Mouse (Mus musculus) heart, postnatal 0 days (tissue): ENCODE results near the gene Gm20498. TPM values are rescaled to one million over a fixed set of nuclear protein-coding genes. Genes with fewer than 3 reads are reported as not detected.
A peak's percentile ranks its signal among the peaks of the same experiment; 100 is the strongest.

Source experiments
- ATAC-seq: fragments of 200-750 bp; cut with Nextera tagmentation; 2 replicates; pipeline ENCODE4 v1.8.0; 2017; ENCODE audit warnings: low read depth, moderate number of reproducible peaks, moderate library complexity; ENCODE audit not compliant: insufficient read depth
- DNase-seq: peaks from one replicate; pipeline ENCODE4 v3.0.0-alpha.2; 2016; ENCODE audit warnings: low spot score
- H3K27ac ChIP-seq: fragments of 300-500 bp; sonication (generic); 2 replicates; pipeline ENCODE4 v1.5.1; 2014; ENCODE audit warnings: low read depth, mild to moderate bottlenecking
- H3K27me3 ChIP-seq: fragments of 300-500 bp; sonication (generic); 2 replicates; pipeline ENCODE4 v1.6.1; 2014; ENCODE audit warnings: low read length, mixed read lengths; ENCODE audit not compliant: control insufficient read depth, insufficient read depth
- H3K36me3 ChIP-seq: fragments of 300-500 bp; sonication (generic); replicated peaks from 2 replicates; pipeline ENCODE4 v1.6.1; 2014; ENCODE audit warnings: low read length, mixed read lengths; ENCODE audit not compliant: control insufficient read depth, insufficient read depth
- H3K4me1 ChIP-seq: fragments of 300-500 bp; sonication (generic); 2 replicates; pipeline ENCODE4 v1.6.1; 2014; ENCODE audit warnings: antibody characterized with exemption; ENCODE audit not compliant: control insufficient read depth, insufficient read depth
- H3K4me2 ChIP-seq: fragments of 300-500 bp; sonication (generic); 2 replicates; pipeline ENCODE4 v1.6.1; 2014; ENCODE audit warnings: low read depth, mild to moderate bottlenecking, low read length, moderate library complexity
- H3K4me3 ChIP-seq: fragments of 300-500 bp; sonication (generic); 2 replicates; pipeline ENCODE4 v1.5.1; 2014; ENCODE audit warnings: low read depth, low read length
- H3K9ac ChIP-seq: fragments of 300-500 bp; sonication (generic); replicated peaks from 2 replicates; pipeline ENCODE4 v1.6.1; 2014; ENCODE audit warnings: low read depth, low read length, mixed read lengths
- H3K9me3 ChIP-seq: fragments of 300-500 bp; sonication (generic); replicated peaks from 2 replicates; pipeline ENCODE4 v1.6.1; 2016; ENCODE audit warnings: low read length; ENCODE audit not compliant: control insufficient read depth
- CTCF ChIP-seq: IDR thresholded peaks from 2 replicates; pipeline ENCODE4 v1.5.1; 2016; ENCODE audit warnings: antibody characterized with exemption, control low read depth, low read depth
- EP300 ChIP-seq: IDR thresholded peaks from 2 replicates; pipeline ENCODE4 v1.6.1; 2016; ENCODE audit warnings: antibody characterized with exemption, low read depth
- WGBS: fragments of 180-500 bp; shearing (Covaris S2); extraction: QIAGEN DNeasy Blood & Tissue Kit; methylation state at CpG from one replicate; pipeline ENCODE4 v1.1.7; 2014; 5-methylcytosine and 5-hydroxymethylcytosine counted together
- polyA plus RNA-seq: library from polyadenylated mRNA; unstranded; fragments of >200 nt; fragmentation: Nextera tagmentation; extraction: Ambion mirVana; gene quantifications from 2 replicates; pipeline ENCODE4 v1.2.1, GENCODE M21; 2015
- total RNA-seq: library from RNA; depleted of rRNA; stranded (reverse); fragments of >200 nt; gene quantifications from 2 replicates; pipeline ENCODE4 v1.2.3, GENCODE M21; 2014; ENCODE audit warnings: low replicate concordance; rRNA removed

Gm20498 gene
- total RNA-seq = 43.6 and 46.5 TPM in 2 replicates
- 25.4 and 27.8 TPM in 2 replicates for polyA plus RNA-seq

DNA sequence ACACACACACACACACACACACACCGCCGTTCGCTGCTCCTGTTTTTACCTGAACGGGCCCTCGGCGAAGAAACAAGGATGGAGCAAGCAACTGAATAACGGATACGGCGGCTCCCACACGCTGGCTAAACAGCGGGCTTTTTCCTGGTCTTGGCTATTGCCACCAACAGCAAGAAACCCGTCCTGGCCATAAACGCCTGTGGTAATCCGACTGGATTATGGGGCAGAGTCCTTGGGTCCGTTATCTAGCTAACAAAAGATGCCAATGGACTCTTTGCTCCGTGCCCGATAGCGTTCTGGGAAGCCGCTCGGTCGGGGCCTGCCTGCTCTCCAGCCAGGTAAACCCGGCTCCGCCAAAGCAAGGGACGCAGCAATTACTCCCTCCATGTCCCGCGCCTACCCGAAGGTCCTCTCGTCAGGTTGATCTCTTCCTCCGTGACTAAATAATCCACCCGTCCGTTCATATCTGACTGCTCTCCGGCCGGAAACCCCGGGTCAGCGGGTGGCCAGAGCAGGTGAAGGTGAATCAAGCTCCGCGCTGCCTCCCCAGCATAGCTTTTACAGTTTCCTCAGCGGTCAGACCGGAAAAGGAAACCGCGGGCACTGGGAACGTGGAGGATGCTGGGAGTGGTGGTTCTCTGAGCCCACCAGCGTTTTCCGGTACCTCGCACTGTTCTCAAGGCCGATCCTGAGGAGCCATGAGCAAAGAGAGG, at the start of gene Gm20498, which contains the start of gene Synj2bp:
Gene Gm20498, minus strand, starts transcription at position 590 of the 713 bp plus-strand sequence.
Gene Synj2bp, minus strand, starts transcription at position 596 of the 713 bp plus-strand sequence.
- peak within 1 kb of the TSS; percentile 82 for H3K9ac ChIP-seq
- peak; percentile 93 for ATAC-seq
- no peaks in the 10 kb centered on the region; the same call in 1 of the 2 replicates for H3K4me1 ChIP-seq
- peak within 1 kb of the TSS; percentile 73 for H3K27ac ChIP-seq
- no peaks in the 10 kb centered on the region for H3K36me3 ChIP-seq
- TF ChIP-seq EP300 = no peak
- TF ChIP-seq CTCF = no peak
- H3K27me3 ChIP-seq = no peaks in the 10 kb centered on the region
- WGBS = under 1% methylated on average over 46 of the region's 46 CpGs
- H3K9me3 ChIP-seq = no peaks in the 10 kb centered on the region
- DNase-seq = peak; percentile 87
- H3K4me2 ChIP-seq = peak within 1 kb of the TSS; percentile 71
- H3K4me3 ChIP-seq = peak within 1 kb of the TSS; percentile 98

GRCm38 (mm10) chr12:81568374-81568773, 35.7 kb upstream of the Gm20498 start, which contains the start of gene Adam21:
Adam21 (minus strand) TSS chr12:81568474.
- Histone ChIP-seq H3K4me2 (no peak within 1 kb of the TSS), H3K27ac (no peak within 1 kb of the TSS), H3K36me3 (no peaks in the 10 kb centered on the region; the same call in 1 of the 2 replicates), H3K27me3 (no peaks in the 10 kb centered on the region), H3K9ac (no peak within 1 kb of the TSS), H3K4me1 (no peaks in the 10 kb centered on the region), H3K9me3 (no peaks in the 10 kb centered on the region), H3K4me3 (no peak within 1 kb of the TSS)
- WGBS = 90% methylated on average over 1 of the region's 1 CpGs
- no peak for ATAC-seq
- DNase-seq = no peak
- TF ChIP-seq EP300 = no peak
- TF ChIP-seq CTCF = no peak

DNA sequence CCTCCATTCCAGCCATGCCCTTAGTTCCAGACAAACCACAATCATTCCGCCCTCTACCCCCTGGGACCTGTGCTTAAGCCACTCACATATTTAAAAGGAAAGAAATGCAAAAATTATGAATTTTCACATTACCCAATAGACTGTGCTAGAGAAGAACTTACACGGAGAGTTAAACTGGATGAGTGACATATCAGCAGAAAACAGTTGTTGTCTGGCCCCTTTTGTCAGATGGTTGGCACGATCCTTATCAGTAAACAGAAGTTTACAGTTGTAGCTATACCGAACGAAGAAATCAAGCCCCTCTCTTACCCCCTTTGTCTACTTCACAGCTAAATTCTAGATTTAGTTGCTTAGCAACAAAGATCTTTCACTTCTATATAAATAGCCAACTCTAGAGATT, 35.2 kb upstream of the Gm20498 start:
- Histone ChIP-seq H3K4me3 (no peak overlapping the region), H3K36me3 (no peaks in the 10 kb centered on the region; the same call in 1 of the 2 replicates), H3K4me2 (no peak overlapping the region), H3K27ac (no peak overlapping the region), H3K9me3 (no peaks in the 10 kb centered on the region), H3K4me1 (no peaks in the 10 kb centered on the region), H3K27me3 (no peaks in the 10 kb centered on the region), H3K9ac (no peak overlapping the region)
- no peak for DNase-seq
- 84% methylated on average over 5 of the region's 5 CpGs for WGBS
- TF ChIP-seq EP300 (no peak), CTCF (no peak)
- ATAC-seq = no peak

DNA sequence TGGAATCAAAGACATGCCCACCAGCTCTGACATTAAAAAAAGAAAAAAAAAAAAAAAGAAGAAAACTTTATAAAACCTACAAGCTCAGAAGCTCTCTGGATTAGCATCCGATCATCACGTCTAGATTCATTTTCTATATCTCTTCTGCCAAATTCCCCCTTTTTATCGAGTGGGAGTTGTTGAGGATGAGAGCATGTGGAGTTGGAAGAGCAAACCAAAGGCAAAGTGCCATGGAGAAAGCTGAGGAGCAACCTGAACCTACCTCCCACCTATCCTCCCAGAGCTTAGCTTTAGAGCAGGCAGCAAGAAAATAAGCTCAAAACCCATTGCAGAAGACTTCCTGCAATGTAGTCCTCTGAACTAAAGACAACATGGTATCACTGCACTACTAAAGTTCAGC, 31.5 kb upstream of the Gm20498 start:
- Histone ChIP-seq H3K4me3 (no peak overlapping the region), H3K36me3 (no peaks in the 10 kb centered on the region), H3K27ac (no peak overlapping the region), H3K9me3 (no peaks in the 10 kb centered on the region), H3K4me2 (no peak overlapping the region), H3K27me3 (no peaks in the 10 kb centered on the region), H3K4me1 (no peaks in the 10 kb centered on the region), H3K9ac (no peak overlapping the region)
- DNase-seq (no peak), ATAC-seq (no peak)
- WGBS = 81% methylated on average over 3 of the region's 3 CpGs
- TF ChIP-seq EP300 (no peak), CTCF (no peak)

GRCm38 (mm10) chr12:81549286-81549685, 16.6 kb upstream of the Gm20498 start:
- Histone ChIP-seq H3K27ac (no peak overlapping the region), H3K4me1 (no peaks in the 10 kb centered on the region), H3K36me3 (no peaks in the 10 kb centered on the region), H3K9me3 (no peaks in the 10 kb centered on the region), H3K9ac (no peak overlapping the region), H3K4me3 (no peak overlapping the region), H3K4me2 (no peak overlapping the region), H3K27me3 (no peaks in the 10 kb centered on the region)
- TF ChIP-seq EP300 (no peak), CTCF (no peak)
- 76% methylated on average over 3 of the region's 3 CpGs for WGBS
- DNase-seq (no peak), ATAC-seq (no peak)

DNA sequence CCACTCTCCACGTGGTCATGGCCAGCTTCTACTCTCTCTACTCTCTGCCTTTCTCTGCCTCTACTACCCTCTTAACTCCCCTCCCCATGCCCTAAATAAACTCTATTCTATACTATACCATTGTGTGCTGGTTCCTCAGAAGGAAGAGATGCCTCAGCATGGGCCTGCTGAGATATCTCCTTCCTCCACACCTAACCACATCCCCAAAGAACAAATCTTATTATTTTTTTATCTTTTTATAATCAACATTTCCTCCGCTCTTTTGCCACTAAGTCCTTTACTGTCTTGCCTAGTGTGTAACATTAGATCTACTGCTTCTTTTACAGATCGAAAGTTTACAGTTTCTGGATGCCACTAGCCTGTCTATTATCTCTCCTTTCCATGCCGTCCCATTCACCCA, 14.5 kb upstream of the Gm20498 start:
- no peaks in the 10 kb centered on the region for H3K36me3 ChIP-seq
- no peak overlapping the region for H3K4me3 ChIP-seq
- no peaks in the 10 kb centered on the region for H3K27me3 ChIP-seq
- H3K4me2 ChIP-seq = no peak overlapping the region
- no peak for DNase-seq
- H3K9me3 ChIP-seq = no peaks in the 10 kb centered on the region
- H3K9ac ChIP-seq = no peak overlapping the region
- H3K4me1 ChIP-seq = no peaks in the 10 kb centered on the region
- no peak overlapping the region for H3K27ac ChIP-seq
- WGBS = 62% methylated on average over 4 of the region's 4 CpGs
- no peak for ATAC-seq
- TF ChIP-seq CTCF = no peak
- no peak for TF ChIP-seq EP300
